Comparison of ENCODE assay signal across 25 mouse cellular contexts in the genomic region with DNA sequence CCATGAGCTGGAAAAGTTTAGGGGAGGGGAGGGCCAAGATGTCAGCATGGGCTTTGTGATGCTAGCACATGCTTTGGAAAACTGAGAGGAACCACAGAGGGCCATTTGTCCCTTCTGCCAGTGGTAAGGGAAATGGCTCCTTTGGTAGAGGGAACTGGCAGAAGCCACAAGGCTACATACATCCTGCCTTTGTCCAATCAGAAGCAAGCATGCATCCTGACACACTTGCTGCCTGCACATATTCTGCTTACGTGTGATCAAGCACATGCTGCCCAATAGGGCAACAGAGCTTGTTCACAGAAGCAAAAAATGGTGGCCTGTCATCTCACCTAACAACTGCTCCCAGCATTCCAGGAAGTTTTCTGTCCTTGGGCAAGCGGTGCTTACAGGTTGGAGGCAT. TPM values are rescaled to one million over a fixed set of nuclear protein-coding genes. Genes with fewer than 3 reads are reported as not detected.
A peak's percentile ranks its signal among the peaks of the same experiment; 100 is the strongest.
DNase-seq lines count a peak whose midpoint lies in the region; ATAC-seq and TF ChIP-seq lines count a peak whose summit lies in the region.
"Had no signal": no experiment of that assay in that cellular context is flagged by ENCODE, and none has a peak within 500 bp of the region (broad histone marks: within the 10 kb centered on the region; RNA-seq: fewer than 3 reads in every experiment).

No protein-coding gene starts in this region.

- no peaks in the 10 kb centered on the region for H3K9me3 ChIP-seq in midbrain, postnatal 0 days (ENCODE audit: low read length)
- H3K9me3 ChIP-seq: embryonic facial prominence, embryonic 10.5 days; forebrain, embryonic 13.5 days; heart, embryonic 13.5 days; hindbrain, embryonic 12.5 days had no signal

- 79% methylated on average over 2 of the region's 2 CpGs for WGBS in midbrain, postnatal 0 days

- H3K27ac ChIP-seq in testis, adult 2 months (ENCODE audit: control insufficient read depth, insufficient read depth, low read depth, low read length): no peak overlapping the region
- no peak overlapping the region for H3K27ac ChIP-seq in midbrain, postnatal 0 days (ENCODE audit: low read depth, low read length)
- H3K27ac ChIP-seq: embryonic facial prominence, embryonic 10.5 days; forebrain, embryonic 13.5 days; gastrocnemius, adult 2 months; heart, embryonic 13.5 days; hindbrain, embryonic 12.5 days had no signal

- H3K4me1 ChIP-seq in testis, adult 2 months (ENCODE audit: control insufficient read depth, insufficient read depth, low read length): no peaks in the 10 kb centered on the region
- H3K4me1 ChIP-seq in midbrain, postnatal 0 days (ENCODE audit: insufficient read depth, low read length): no peaks in the 10 kb centered on the region
- H3K4me1 ChIP-seq: forebrain, embryonic 13.5 days; heart, embryonic 13.5 days had no signal

- H3K9ac ChIP-seq in midbrain, postnatal 0 days (replicated peaks; ENCODE audit: low read length, poor library complexity, severe bottlenecking): no peak overlapping the region
- H3K9ac ChIP-seq: forebrain, embryonic 13.5 days; heart, embryonic 13.5 days; hindbrain, embryonic 12.5 days had no signal

- H3K4me2 ChIP-seq in midbrain, postnatal 0 days (ENCODE audit: low read depth, low read length, poor library complexity, severe bottlenecking): no peak overlapping the region
- H3K4me2 ChIP-seq: forebrain, embryonic 13.5 days; heart, embryonic 13.5 days; hindbrain, embryonic 12.5 days had no signal

- H3K4me3 ChIP-seq in testis, adult 2 months (ENCODE audit: control insufficient read depth, low read depth, low read length): peak overlapping the region; percentile 7; the same call in 1 of the 2 replicates
- no peak overlapping the region for H3K4me3 ChIP-seq in midbrain, postnatal 0 days (ENCODE audit: low read depth, low read length)
- H3K4me3 ChIP-seq: embryonic facial prominence, embryonic 10.5 days; forebrain, embryonic 13.5 days; gastrocnemius, adult 2 months; heart, embryonic 13.5 days; hindbrain, embryonic 12.5 days had no signal

- H3K36me3 ChIP-seq in testis, adult 2 months (ENCODE audit: control insufficient read depth, insufficient read depth, low read length): no peaks in the 10 kb centered on the region
- no peaks in the 10 kb centered on the region for H3K36me3 ChIP-seq in midbrain, postnatal 0 days (ENCODE audit: insufficient read depth, low read length)

- no peak for TF ChIP-seq POLR2A in testis, adult 2 months (IDR thresholded peaks at IDR 0.05; ENCODE audit: control insufficient read depth, low read depth, low read length)

- H3K27me3 ChIP-seq in testis, adult 2 months (ENCODE audit: control insufficient read depth, insufficient read depth, low read length): no peaks in the 10 kb centered on the region
- no peaks in the 10 kb centered on the region for H3K27me3 ChIP-seq in midbrain, postnatal 0 days (ENCODE audit: insufficient read depth, low read length)
- H3K27me3 ChIP-seq: forebrain, embryonic 13.5 days; heart, embryonic 13.5 days; hindbrain, embryonic 12.5 days; Patski had no signal

- TF ChIP-seq CTCF in testis, adult 2 months (IDR thresholded peaks at IDR 0.05; ENCODE audit: control insufficient read depth, insufficient read depth, insufficient replicate concordance, low read depth, low read length): no peak
- no peak for TF ChIP-seq CTCF in midbrain, postnatal 0 days (IDR thresholded peaks at IDR 0.05)

- peak; percentile 73 for ATAC-seq in common myeloid progenitor, adult 5-6 weeks (replicated peaks; ENCODE audit: low read depth, poor library complexity, severe bottlenecking)
- ATAC-seq in inflammation-experienced regulatory T-cells, adult 6 months: peak; percentile 28
- ATAC-seq in midbrain, postnatal 0 days (ENCODE audit: low FRiP score): no peak
- ATAC-seq: activated CD4-positive, CD25-positive, alpha-beta regulatory T cell, adult 4 months; forebrain, embryonic 13.5 days; hindbrain, embryonic 16.5 days; Patski had no signal

- no peak for DNase-seq in testis, postnatal 14 days (ENCODE audit: low spot score)
- DNase-seq in naive thymus-derived CD4-positive, alpha-beta T cell, adult 2 months (ENCODE audit: low read depth): peak; percentile 21
- DNase-seq in right cerebral cortex, postnatal 14 days: no peak
- no peak for DNase-seq in midbrain, postnatal 0 days (ENCODE audit: low spot score)
- DNase-seq: adrenal gland, postnatal 14 days; cerebellum, adult 11-12 months; cerebellum, adult 9-10 months; cerebellum, postnatal 25 days; gastrocnemius, adult 2 months; gastrocnemius, postnatal 25 days; heart, adult 11 months; heart, postnatal 36 days had no signal

RNA-seq across cellular contexts. Expression of a gene that starts 13.3 kb away (rescaled TPM):
- 45.3 and 48.9 TPM in 2 replicates for polyA plus RNA-seq in testis, adult 2 months (2012; rRNA removed)
- 19.2 and 32.4 TPM in 2 replicates for total RNA-seq in common myeloid progenitor, adult 5-6 weeks (2017)
- 10 to 100 TPM; 40.7 to 74.7 (median 50.9) TPM for polyA plus RNA-seq in inflammation-experienced regulatory T-cells, adult 6 months (2017; shearing (Covaris generic))
- 36.6 and 38.0 TPM in 2 replicates for total RNA-seq in midbrain, postnatal 0 days (2014; rRNA removed)
- 25.0 and 30.8 TPM in 2 replicates for polyA plus RNA-seq in midbrain, postnatal 0 days (2015; fragmentation: Nextera tagmentation; extraction: Ambion mirVana)

RNA-seq across cellular contexts. Expression of a gene that starts 13.4 kb away (rescaled TPM):
- 5.0 and 5.5 TPM in 2 replicates for polyA plus RNA-seq in testis, adult 2 months (2012; rRNA removed)
- total RNA-seq in common myeloid progenitor, adult 5-6 weeks (2017): 13.1 and 15.5 TPM in 2 replicates
- 1 to 10 TPM; 2.7 to 5.1 (median 4.0) TPM for polyA plus RNA-seq in inflammation-experienced regulatory T-cells, adult 6 months (2017; shearing (Covaris generic))
- total RNA-seq in midbrain, postnatal 0 days (2014; rRNA removed): 0.28 and 1.5 TPM in 2 replicates
- polyA plus RNA-seq in midbrain, postnatal 0 days (2015; fragmentation: Nextera tagmentation; extraction: Ambion mirVana): 0.82 and 0.88 TPM in 2 replicates

RNA-seq across cellular contexts. Expression of a gene that starts 13.4 kb away (rescaled TPM):
- polyA plus RNA-seq in testis, adult 2 months (2012; rRNA removed): 129 and 140 TPM in 2 replicates
- 43.6 and 67.9 TPM in 2 replicates for total RNA-seq in common myeloid progenitor, adult 5-6 weeks (2017)
- polyA plus RNA-seq in inflammation-experienced regulatory T-cells, adult 6 months (2017; shearing (Covaris generic)): 100 to 1,000 TPM; 101 to 149 (median 103) TPM
- 186 and 226 TPM in 2 replicates for total RNA-seq in midbrain, postnatal 0 days (2014; rRNA removed)
- 352 and 383 TPM in 2 replicates for polyA plus RNA-seq in midbrain, postnatal 0 days (2015; fragmentation: Nextera tagmentation; extraction: Ambion mirVana)

RNA-seq across cellular contexts. Expression of a gene that starts 26.6 kb away (rescaled TPM):
- 149 and 170 TPM in 2 replicates for polyA plus RNA-seq in testis, adult 2 months (2012; rRNA removed)
- total RNA-seq in common myeloid progenitor, adult 5-6 weeks (2017): not detected in 2 replicates
- polyA plus RNA-seq in inflammation-experienced regulatory T-cells, adult 6 months (2017; shearing (Covaris generic)): not detected
- total RNA-seq in midbrain, postnatal 0 days (2014; rRNA removed): 0.60 and 0.99 TPM in 2 replicates
- polyA plus RNA-seq in midbrain, postnatal 0 days (2015; fragmentation: Nextera tagmentation; extraction: Ambion mirVana): 0.11 and 0.23 TPM in 2 replicates
- total RNA-seq: adrenal gland, adult 18-20 months; adrenal gland, postnatal 14 days; gastrocnemius, adult 2 months; gastrocnemius, postnatal 25 days; heart, postnatal 36 days had no signal
- polyA plus RNA-seq: activated CD4-positive, CD25-positive, alpha-beta regulatory T cell, adult 4 months; embryonic facial prominence, embryonic 14.5 days; forebrain, embryonic 13.5 days; heart, postnatal 0 days; hindbrain, embryonic 12.5 days; Patski had no signal

RNA-seq across cellular contexts. Expression of a gene that starts 28.7 kb away (rescaled TPM):
- polyA plus RNA-seq in testis, adult 2 months (2012; rRNA removed): 240 and 246 TPM in 2 replicates
- total RNA-seq in common myeloid progenitor, adult 5-6 weeks (2017): 126 and 144 TPM in 2 replicates
- polyA plus RNA-seq in inflammation-experienced regulatory T-cells, adult 6 months (2017; shearing (Covaris generic)): 100 to 1,000 TPM; 393 to 568 (median 531) TPM
- 241 and 287 TPM in 2 replicates for total RNA-seq in midbrain, postnatal 0 days (2014; rRNA removed)
- polyA plus RNA-seq in midbrain, postnatal 0 days (2015; fragmentation: Nextera tagmentation; extraction: Ambion mirVana): 481 and 482 TPM in 2 replicates
